Mouse (Mus musculus): Measurements from ENCODE around the gene Ncor1. TPM values are rescaled to one million over a fixed set of nuclear protein-coding genes. Genes with fewer than 3 reads are reported as not detected.
"Not testable (repeated sequence)": the region's sequence is repeated elsewhere in the genome, so short reads cannot be mapped to it uniquely, and the experiment has no call there.

The Ncor1 gene
- total RNA-seq (2021), result 100 to 1,000 TPM; 113 to 119 TPM
- long read RNA-seq, experiment 1, partial matches to known transcripts, result 12 of 25 reads
- long read RNA-seq, experiment 1, other reads (novel, unspliced or antisense), result 12 of 25 reads
- long read RNA-seq, experiment 2, transcript Ncor1-203 (9 exons, 3,171 nt), result major isoform, 6 of 37 reads
- long read RNA-seq, experiment 2, partial matches to known transcripts, result 11 of 37 reads
- long read RNA-seq, experiment 2, other reads (novel, unspliced or antisense), result 20 of 37 reads

- intact Hi-C loops (cut with DNase I), result loop anchor here (5.0 kb wide), 1 partner anchor 94 kb away; the partner anchor contains the start of gene Ubb
- peak; percentile 78 to 80 for DNase-seq
These were observed at the start of gene Ncor1, which contains the start of gene Pigl for GRCm38 (mm10) chr11:62458276-62458724. Gene Ncor1 (minus strand): TSS chr11:62458541. Gene Pigl (plus strand): TSS chr11:62458460.

DNA sequence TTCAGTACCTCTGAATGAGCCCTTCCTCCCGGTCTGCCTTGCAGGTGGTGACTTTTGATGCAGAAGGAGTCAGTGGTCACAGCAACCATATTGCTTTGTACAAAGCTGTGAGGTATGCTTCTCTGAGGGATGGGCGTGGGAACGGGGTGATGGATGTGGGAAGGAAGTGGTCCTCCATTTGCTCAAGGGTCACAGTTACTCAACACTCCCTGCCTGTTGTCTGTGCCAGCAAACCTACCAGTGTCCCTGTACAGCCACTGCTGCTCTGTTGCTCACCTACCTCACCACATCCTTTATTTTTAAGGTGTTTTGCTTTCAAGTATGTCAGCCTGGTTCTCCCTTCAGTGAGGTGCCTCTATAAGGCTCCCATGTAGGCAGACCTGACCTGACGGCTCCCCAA, 49.3 kb upstream of the Ncor1 start:
- intact Hi-C loops (cut with DNase I), result no loop called here
- no peak for DNase-seq

- intact Hi-C loops (cut with DNase I), result no loop called here
- DNase-seq, result no peak
These were observed 42.2 kb upstream of the Ncor1 start for GRCm38 (mm10) chr11:62500529-62500928.

- intact Hi-C loops (cut with DNase I), result loop anchor here (5.0 kb wide), 1 partner anchor 102 kb away; no protein-coding TSS in a partner anchor
These were observed 40.5 kb upstream of the Ncor1 start for GRCm38 (mm10) chr11:62498802-62499201.

DNA sequence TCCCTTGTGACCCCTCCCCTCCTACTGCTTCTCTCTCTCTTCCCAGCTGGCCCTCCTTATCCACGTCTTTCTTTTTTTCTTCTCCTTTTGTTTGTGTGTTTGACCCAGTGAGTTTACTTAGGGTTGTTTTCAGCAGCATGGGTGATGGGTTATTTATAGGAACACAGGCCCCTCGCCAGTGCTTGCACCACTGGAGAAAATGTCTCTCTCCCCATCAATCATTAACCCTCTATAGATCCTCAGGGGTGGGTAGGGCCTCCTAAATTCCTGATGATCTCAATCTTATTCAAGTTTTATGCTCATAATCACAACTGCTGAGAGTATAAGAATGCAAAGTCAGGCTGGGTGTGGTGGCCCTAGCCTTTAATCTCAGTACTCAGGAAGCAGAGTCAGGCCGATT, 38.8 kb upstream of the Ncor1 start:
- intact Hi-C loops (cut with DNase I), result loop anchor here (5.0 kb wide), 1 partner anchor 100 kb away; no protein-coding TSS in a partner anchor
- DNase-seq, result no peak

More at GRCm38 (mm10) chr11:62498802-62499201, 40.5 kb upstream of the Ncor1 start:
- no peak for DNase-seq

- intact Hi-C loops (cut with DNase I), result loop anchor here (5.0 kb wide), 1 partner anchor 99 kb away; no protein-coding TSS in a partner anchor
- DNase-seq, result no peak
These were observed 37.9 kb upstream of the Ncor1 start for GRCm38 (mm10) chr11:62496151-62496715.

DNA sequence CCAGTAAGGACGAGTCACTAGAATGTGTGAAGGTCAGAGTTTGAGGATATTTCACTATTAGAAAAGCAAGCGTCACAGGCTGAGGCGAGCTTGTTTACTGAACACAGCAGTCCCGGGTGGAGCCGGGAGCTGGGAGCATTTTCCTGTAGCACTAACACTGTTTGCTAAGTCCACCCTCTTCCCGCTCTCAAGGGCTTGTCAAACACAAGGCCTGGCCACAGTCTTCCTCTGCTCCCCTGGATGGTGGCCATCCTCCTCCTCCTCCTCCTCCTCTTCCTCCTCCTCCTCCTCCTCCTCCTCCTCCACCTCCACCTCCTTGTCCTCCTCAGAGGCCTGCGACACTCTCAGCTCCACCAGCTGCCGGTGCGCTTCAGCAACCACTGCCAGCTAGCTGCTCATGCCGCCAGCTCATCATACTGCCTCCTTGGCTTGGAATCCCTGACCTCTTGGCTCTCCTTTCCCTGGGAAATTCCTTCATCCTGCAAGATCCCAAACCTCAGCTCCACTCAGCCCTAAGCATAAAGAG, 37.0 kb upstream of the Ncor1 start:
- intact Hi-C loops (cut with DNase I), result loop anchor here (5.0 kb wide), 1 partner anchor 98 kb away; no protein-coding TSS in a partner anchor
- peak in 1 of 2 experiments; percentile 25 for DNase-seq

- intact Hi-C loops (cut with DNase I), result loop anchor here (5.0 kb wide), 1 partner anchor 98 kb away; no protein-coding TSS in a partner anchor
- DNase-seq, result peak in 1 of 2 experiments; percentile 42
These were observed 36.5 kb upstream of the Ncor1 start for GRCm38 (mm10) chr11:62494754-62495275.

DNA sequence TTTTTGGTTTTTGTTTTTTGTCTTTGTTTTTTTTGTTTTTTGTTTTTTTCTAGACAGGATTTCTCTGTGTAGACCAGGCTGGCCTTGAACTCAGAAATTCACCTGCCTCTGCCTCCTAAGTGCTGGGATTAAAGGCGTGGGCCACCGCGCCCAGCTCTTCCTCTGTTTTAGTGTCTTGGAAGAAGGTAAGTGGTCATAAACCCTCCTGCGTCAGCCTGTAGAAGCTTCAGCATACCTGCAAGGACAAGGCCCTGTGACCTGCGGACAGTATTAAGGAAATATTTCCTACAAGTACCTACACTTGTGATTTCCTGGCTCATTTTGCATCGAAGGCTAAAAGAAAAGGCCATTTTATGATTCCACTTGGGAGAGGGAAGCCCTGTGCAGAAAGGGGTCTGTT, 35.4 kb upstream of the Ncor1 start:
- intact Hi-C loops (cut with DNase I), result no loop called here
- no peak for DNase-seq

DNA sequence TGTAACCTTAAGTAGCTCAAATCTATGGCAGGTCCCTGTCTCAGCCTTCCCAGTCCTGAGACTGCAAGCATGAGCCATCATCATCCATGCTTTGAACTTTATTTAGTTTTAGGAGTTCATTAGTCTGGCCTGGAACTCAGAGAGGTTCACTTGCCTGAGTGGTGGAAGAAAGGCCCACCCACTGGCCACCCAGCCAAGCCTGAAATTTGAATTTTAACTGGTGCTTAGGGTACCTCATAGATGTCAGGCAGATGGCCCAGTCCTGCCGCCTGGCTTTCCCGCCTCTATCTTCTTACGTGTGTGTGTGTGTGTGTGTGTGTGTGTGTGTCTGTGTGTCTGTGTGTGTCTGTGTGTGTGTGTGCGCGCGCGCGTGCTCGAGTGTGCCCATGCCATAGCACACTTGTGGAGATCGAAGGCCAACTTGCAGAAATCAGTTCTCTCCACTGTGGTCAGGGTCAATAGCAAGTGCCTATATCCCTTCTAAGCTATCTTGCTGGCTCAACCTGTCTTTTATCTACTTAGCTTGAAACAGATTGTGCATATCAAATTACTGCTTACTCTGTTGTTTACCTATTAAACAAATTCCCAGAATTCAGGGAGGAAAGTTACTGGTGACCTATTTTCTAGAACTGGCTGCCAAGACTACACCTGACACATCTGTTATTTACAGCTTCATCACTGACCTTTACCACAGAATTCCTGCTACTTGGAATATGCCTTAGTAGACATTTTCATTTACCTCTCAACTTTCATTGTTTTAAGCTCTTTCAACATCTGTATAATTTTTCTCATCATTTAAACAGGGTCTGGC, 29.4 kb upstream of the Ncor1 start:
- no peak for DNase-seq
- intact Hi-C loops (cut with DNase I), result no loop called here

GRCm38 (mm10) chr11:62486949-62487348, 28.6 kb upstream of the Ncor1 start:
- intact Hi-C loops (cut with DNase I), result no loop called here

DNA sequence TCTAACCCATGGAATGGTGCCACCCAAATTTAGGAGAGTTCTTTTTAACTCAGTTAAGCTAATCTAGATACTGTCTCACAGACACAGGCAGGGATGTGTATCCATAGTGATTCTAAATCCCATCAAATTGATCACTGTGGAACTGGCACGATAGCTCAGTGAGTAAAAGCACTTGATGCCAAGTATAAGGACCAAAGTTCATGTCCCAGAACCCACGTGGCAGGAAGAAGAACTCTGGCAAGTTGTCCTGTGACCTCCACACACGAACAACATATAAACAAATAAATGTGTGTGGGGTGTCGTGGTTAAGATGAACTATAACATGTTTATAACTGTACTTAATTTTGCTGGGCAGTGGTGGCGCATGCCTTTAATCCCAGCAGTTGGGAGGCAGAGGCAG, 21.2 kb upstream of the Ncor1 start:
- no peak for DNase-seq
- intact Hi-C loops (cut with DNase I), result no loop called here

More at GRCm38 (mm10) chr11:62486949-62487348, 28.6 kb upstream of the Ncor1 start:
- no peak for DNase-seq

DNA sequence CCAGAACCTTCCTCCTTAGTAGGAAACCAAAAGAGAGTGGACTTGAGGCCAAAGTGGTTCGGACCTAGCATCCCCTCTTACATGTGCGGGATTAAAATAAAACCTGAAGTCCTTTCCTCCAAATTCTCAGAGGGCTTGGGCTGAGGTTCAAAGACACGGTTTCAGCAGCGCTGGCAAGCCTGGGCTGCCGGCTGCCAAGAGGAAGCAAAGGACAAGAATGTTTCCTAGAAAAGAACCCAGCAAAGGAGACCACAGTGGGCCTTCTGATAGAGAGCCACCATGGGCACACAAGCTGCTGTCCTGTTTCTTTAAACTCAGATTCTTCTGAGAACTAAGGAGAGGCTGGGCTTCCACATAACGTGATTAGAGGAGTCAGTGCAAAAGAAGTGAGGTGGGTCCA, 20.6 kb upstream of the Ncor1 start:
- intact Hi-C loops (cut with DNase I), result no loop called here
- DNase-seq, result no peak

DNA sequence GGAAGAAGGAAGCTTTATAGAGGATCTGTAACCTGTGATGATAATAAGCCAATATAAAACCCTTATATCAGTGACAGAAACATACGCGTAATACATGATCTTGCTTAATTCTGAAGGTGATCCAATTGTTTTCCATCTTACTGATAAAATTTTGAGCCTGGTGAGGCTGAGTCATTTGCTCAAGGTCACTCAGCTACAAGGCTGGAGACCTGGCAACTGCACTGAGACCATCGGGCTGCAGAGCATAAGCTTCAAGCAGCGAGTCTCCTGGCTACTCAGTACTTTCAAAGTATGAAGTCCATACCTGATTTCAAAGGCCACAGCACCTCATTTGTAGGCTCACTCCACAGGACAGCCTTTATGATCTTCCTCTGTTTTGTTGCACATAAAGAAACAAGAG, 17.8 kb upstream of the Ncor1 start:
- intact Hi-C loops (cut with DNase I), result no loop called here
- no peak for DNase-seq

DNA sequence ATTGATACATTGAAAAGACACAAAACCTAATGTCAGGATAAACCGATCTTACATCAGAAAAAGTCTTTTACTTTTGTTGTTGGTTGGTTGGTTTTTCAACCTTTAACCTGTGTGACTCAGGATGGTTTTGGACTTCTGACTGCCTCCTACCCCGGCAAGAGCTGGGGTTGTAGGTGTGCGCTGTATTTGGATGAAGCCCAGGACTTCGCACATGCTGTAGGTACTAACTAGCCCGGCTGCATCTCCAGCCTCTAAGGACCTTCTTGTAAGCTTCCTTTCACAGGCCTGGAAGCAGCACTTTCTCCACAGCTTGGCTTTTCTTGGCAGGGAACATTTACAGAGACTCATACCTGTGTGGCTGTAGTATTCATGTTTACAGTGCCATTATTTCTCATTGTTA, 15.2 kb upstream of the Ncor1 start:
- intact Hi-C loops (cut with DNase I), result no loop called here
- DNase-seq, result no peak

DNA sequence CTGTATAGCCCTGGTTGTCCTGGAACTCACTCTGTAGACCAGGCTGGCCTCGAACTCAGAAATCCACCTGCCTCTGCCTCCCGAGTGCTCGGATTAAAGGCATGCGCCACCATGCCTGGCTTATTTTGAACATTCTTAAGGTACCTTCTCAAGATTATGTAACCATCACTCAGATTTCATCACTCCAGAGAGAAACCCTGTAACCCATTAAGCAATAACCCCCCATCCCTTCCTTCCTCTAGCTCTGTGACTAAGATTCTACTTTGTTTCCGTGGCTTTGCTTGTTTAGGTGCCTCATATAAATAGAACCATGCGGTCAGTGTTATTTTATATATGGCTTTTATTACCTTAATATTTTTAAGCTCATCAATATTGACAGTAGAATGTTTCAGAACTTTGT, 12.1 kb upstream of the Ncor1 start:
- DNase-seq, result no peak
- intact Hi-C loops (cut with DNase I), result no loop called here

GRCm38 (mm10) chr11:62467289-62467688, 8.9 kb upstream of the Ncor1 start:
- DNase-seq; intact Hi-C loops (cut with DNase I): not testable (repeated sequence)

GRCm38 (mm10) chr11:62466546-62466945, 8.2 kb upstream of the Ncor1 start:
- no peak for DNase-seq
- intact Hi-C loops (cut with DNase I), result no loop called here

- no peak for DNase-seq
- intact Hi-C loops (cut with DNase I), result no loop called here
These were observed 7.5 kb upstream of the Ncor1 start for GRCm38 (mm10) chr11:62465849-62466248.

DNA sequence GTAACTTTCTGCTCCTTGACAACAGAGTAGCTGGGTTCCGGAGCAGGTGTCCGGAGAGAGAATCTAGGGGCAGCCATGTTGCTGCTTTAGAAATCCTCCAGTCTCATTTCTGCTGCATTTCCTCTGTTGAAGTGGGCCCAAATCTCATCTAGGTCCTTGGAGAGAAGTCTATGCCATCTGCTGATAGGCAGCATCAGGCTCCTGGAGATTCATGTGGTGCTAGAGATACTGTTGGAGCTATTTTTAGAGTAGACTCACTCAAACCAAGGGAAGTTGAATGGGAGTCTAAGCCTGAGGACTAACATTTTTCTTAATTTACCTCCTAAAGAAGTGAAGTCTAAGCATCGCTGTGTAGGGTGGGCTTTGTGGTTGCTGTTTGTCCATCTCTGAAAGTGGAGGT, 6.4 kb upstream of the Ncor1 start:
- intact Hi-C loops (cut with DNase I), result loop anchor here (5.0 kb wide), 1 partner anchor 73 kb away; the partner anchor contains the start of gene Cenpv

More for the DNA sequence above, 6.4 kb upstream of the Ncor1 start:
- DNase-seq, result no peak

Measured in gastrocnemius, postnatal 36 days (tissue).